Mouse (Mus musculus) CH12.LX (cell line): ENCODE results near the gene Arf5. TPM values are rescaled to one million over a fixed set of nuclear protein-coding genes. Genes with fewer than 3 reads are reported as not detected.
A peak's percentile ranks its signal among the peaks of the same experiment; 100 is the strongest.

ENCODE experiments used
- DNase-seq: peaks from one replicate; pipeline ENCODE4 v3.0.0-alpha.2; 2013; ENCODE audit errors: extremely low read depth
- H3K27ac ChIP-seq: 2 replicates; pipeline ENCODE4 v1.5.1; 2012; ENCODE audit warnings: low read depth, mild to moderate bottlenecking, control low read depth, moderate library complexity; ENCODE audit not compliant: insufficient read depth
- H3K27me3 ChIP-seq: replicated peaks from 2 replicates; pipeline ENCODE3; 2012; ENCODE audit warnings: inconsistent platforms
- H3K36me3 ChIP-seq, 2 experiments: replicated peaks in 1 of 2; 2 replicates each; pipeline versions ENCODE3 to v1.6.1; 2012; ENCODE audit warnings: inconsistent platforms in 1 of 2, low read length in 1 of 2, mild to moderate bottlenecking in 1 of 2, mixed read lengths in 1 of 2, moderate library complexity in 1 of 2; ENCODE audit not compliant: control insufficient read depth in 1 of 2, insufficient read depth in 1 of 2
- H3K4me1 ChIP-seq, 2 experiments: 2 replicates each; pipeline ENCODE4 v1.6.1; 2012; ENCODE audit warnings: inconsistent platforms in 1 of 2, moderate library complexity in 1 of 2; ENCODE audit not compliant: insufficient read depth in 2 of 2, control insufficient read depth in 1 of 2
- H3K4me2 ChIP-seq: 2 replicates; pipeline ENCODE4 v1.6.1; 2012; ENCODE audit warnings: low read depth, mild to moderate bottlenecking, control low read depth; ENCODE audit not compliant: poor library complexity, insufficient read depth, severe bottlenecking
- H3K4me3 ChIP-seq, 3 experiments: fragments of 150-350 bp in 1 of 3; sonication (generic) in 1 of 3; replicated peaks in 1 of 3; 2 replicates each; pipeline versions ENCODE3 to v1.5.1; 2011 to 2012; ENCODE audit warnings: low read depth in 2 of 3, low read length in 2 of 3, mild to moderate bottlenecking in 2 of 3, moderate library complexity in 2 of 3, control low read depth in 1 of 3, improper control_type of control experiment in 1 of 3, inconsistent platforms in 1 of 3, mixed read lengths in 1 of 3; ENCODE audit not compliant: poor library complexity in 1 of 3
- H3K79me2 ChIP-seq: replicated peaks from 2 replicates; pipeline ENCODE4 v1.6.1; 2012; ENCODE audit warnings: mild to moderate bottlenecking, moderate library complexity; ENCODE audit not compliant: control insufficient read depth, poor library complexity, insufficient read depth, severe bottlenecking; ENCODE audit errors: extremely low read depth
- H3K9ac ChIP-seq: 2 replicates; pipeline ENCODE4 v1.6.1; 2012; ENCODE audit warnings: low read depth, mild to moderate bottlenecking, control low read depth, moderate library complexity; ENCODE audit not compliant: insufficient read depth
- H3K9me3 ChIP-seq: replicated peaks from 2 replicates; pipeline ENCODE3; 2012; ENCODE audit warnings: low read length, inconsistent platforms, mixed read lengths
- CTCF ChIP-seq, 2 experiments: IDR thresholded peaks in 1 of 2; conservative IDR thresholded peaks in 1 of 2; 2 replicates each; pipeline ENCODE4 v1.5.1; 2011 to 2012; ENCODE audit warnings: low read depth in 2 of 2, low read length in 2 of 2, improper control_type of control experiment in 1 of 2, inconsistent platforms in 1 of 2, mild to moderate bottlenecking in 1 of 2, moderate library complexity in 1 of 2
- EP300 ChIP-seq: IDR thresholded peaks from 2 replicates; pipeline ENCODE4 v1.6.1; 2011; ENCODE audit warnings: low read length, improper control_type of control experiment
- HCFC1 ChIP-seq: IDR thresholded peaks from 2 replicates; pipeline ENCODE4 v1.6.1; 2012; ENCODE audit warnings: low read depth, mild to moderate bottlenecking, inconsistent platforms, low read length, improper control_type of control experiment
- IRF4 ChIP-seq: IDR thresholded peaks from 2 replicates; pipeline ENCODE4 v1.6.1; 2014; ENCODE audit warnings: low read depth, mild to moderate bottlenecking, inconsistent platforms, low read length, improper control_type of control experiment
- JUN ChIP-seq: IDR thresholded peaks from 2 replicates; pipeline ENCODE4 v1.6.1; 2011; ENCODE audit warnings: low read depth, mild to moderate bottlenecking, low read length, improper control_type of control experiment, moderate library complexity; ENCODE audit not compliant: insufficient read depth
- KAT2A ChIP-seq: IDR thresholded peaks from 2 replicates; pipeline ENCODE4 v1.6.1; 2012; ENCODE audit warnings: low read length, improper control_type of control experiment, inconsistent platforms; ENCODE audit not compliant: insufficient replicate concordance
- MAFK ChIP-seq: IDR thresholded peaks from 2 replicates; pipeline ENCODE4 v1.6.1; 2011; ENCODE audit warnings: low read length, improper control_type of control experiment; ENCODE audit not compliant: insufficient replicate concordance
- MAX ChIP-seq: IDR thresholded peaks from 2 replicates; pipeline ENCODE4 v1.6.1; 2011; ENCODE audit warnings: low read length, improper control_type of control experiment
- NRF1 ChIP-seq: IDR thresholded peaks from 2 replicates; pipeline ENCODE4 v1.6.1; 2014; ENCODE audit warnings: low read depth, mild to moderate bottlenecking, inconsistent platforms, low read length, improper control_type of control experiment, moderate library complexity
- RAD21 ChIP-seq: IDR thresholded peaks from 2 replicates; pipeline ENCODE4 v1.6.1; 2011; ENCODE audit warnings: low read depth, mild to moderate bottlenecking, low read length, improper control_type of control experiment, moderate library complexity
- RCOR1 ChIP-seq: conservative IDR thresholded peaks from 2 replicates; pipeline ENCODE4 v1.6.1; 2012; ENCODE audit warnings: low read depth, mild to moderate bottlenecking, inconsistent platforms, low read length, improper control_type of control experiment
- SIN3A ChIP-seq: IDR thresholded peaks from 2 replicates; pipeline ENCODE4 v1.6.1; 2012; ENCODE audit warnings: low read length, improper control_type of control experiment, inconsistent platforms
- TBP ChIP-seq: conservative IDR thresholded peaks from 2 replicates; pipeline ENCODE4 v1.6.1; 2011; ENCODE audit warnings: low read depth, low read length, improper control_type of control experiment
- TCF12 ChIP-seq: IDR thresholded peaks from 2 replicates; pipeline ENCODE4 v1.6.1; 2014; ENCODE audit warnings: low read depth, mild to moderate bottlenecking, inconsistent platforms, low read length, improper control_type of control experiment
- dilution Hi-C: fragments of 300-500 bp; cut with MboI; formaldehyde crosslinking; loops from 2 replicates; pipeline ENCODE4 v1.14.3; 2020; ENCODE audit warnings: low sequenced_read_pairs; ENCODE audit not compliant: extremely low pct_unique_long_range_greater_than_20kb, extremely low pct_ligation_motif_present
- in situ Hi-C: fragments of 300-500 bp; cut with MboI; formaldehyde crosslinking; loops from 3 replicates; pipeline ENCODE4 v1.14.3; 2019; ENCODE audit warnings: low sequenced_read_pairs, low pct_ligation_motif_present, low pct_unique_long_range_greater_than_20kb, mixed read lengths
- polyA plus RNA-seq: library from polyadenylated mRNA; unstranded; fragments of >175 nt; gene quantifications from 2 replicates; pipeline ENCODE4 v1.2.1, GENCODE M21; 2012; ENCODE audit warnings: low read depth; ENCODE audit not compliant: insufficient read length
- total RNA-seq, 2 experiments: library from RNA; depleted of rRNA; stranded (reverse); fragments of 300-350 nt in 1 of 2; fragments of >200 nt in 1 of 2; gene quantifications; 2 replicates each; pipeline ENCODE4 v1.2.3; 2012 to 2014

The Arf5 gene
- total and polyA plus RNA-seq, 3 experiments = 67.3 to 101 (median 99.7) TPM

DNA sequence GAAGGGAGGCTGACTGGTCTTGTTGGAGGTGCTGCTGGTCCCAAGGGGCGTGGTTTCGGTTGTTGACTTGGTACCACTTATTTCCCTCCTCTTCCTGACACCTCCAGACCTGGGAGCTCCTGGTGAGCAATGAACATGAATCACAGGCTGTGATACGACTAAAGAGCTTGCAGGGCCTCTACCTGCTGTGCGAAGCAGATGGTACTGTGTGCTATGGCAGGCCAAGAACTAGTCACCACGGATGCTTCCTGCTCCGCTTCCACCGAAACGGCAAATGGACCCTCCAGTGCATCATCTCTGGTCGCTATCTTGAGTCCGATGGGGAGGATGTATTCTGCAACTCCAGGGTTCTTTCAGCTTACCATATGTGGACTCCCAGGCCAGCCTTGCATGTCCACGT lies 6.5 kb downstream of the Arf5 start (continued):
- TF ChIP-seq RAD21 (no peak), NRF1 (no peak)

DNA sequence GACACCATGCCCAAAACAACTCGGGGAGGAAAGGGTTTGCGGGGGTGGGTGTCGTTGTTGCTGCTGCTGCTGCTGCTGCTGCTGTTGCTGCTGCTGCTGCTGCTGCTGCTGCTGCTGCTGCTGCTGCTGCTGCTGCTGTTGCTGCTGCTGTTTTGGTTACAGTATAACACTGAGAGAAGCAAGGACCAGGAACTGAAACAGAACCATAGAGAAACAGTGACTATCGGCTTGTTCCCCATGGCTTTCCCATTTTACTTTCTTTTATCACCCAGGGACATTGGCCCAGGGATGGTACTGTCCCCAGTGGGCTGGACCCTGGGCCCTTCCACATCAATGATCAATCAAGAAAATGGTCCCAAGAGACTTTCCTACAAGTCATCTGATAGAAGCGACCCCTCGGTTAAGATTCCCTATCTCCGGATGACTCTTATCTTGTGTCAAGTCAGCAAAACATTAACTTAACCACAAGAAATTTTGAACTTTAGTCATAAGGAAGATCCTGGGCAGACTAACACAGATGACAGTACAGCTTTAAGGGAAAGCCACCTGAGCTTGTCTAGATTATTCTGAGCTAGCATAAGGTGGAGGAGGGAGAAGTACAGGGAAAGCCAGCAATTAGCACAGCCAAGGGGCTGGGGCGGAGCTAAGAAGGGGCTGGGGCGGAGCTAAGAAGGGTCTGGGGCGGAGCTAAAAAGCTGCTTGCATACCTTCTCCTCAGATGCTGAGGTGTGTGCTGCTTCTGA lies 7.6 kb downstream of the Arf5 start:
- H3K4me3 ChIP-seq = no peak overlapping the region
- H3K36me3 ChIP-seq = peaks cover 8 to 23% of the 10 kb centered on the region in 2 experiments
- no peaks in the 10 kb centered on the region for H3K9me3 ChIP-seq
- dilution Hi-C loops (no loop called here), in situ Hi-C loops (no loop called here)
- H3K27ac ChIP-seq = no peak overlapping the region
- H3K9ac ChIP-seq = no peak overlapping the region
- 0 out of 2 replicates have a peak, but pooled peaks have one; percentile 12 for TF ChIP-seq IRF4
- TF ChIP-seq KAT2A = no peak
- peak; percentile 81 for TF ChIP-seq MAFK
- TF ChIP-seq EP300 = peak; percentile 23; the same call in 1 of the 2 replicates
- H3K4me2 ChIP-seq = peak overlapping the region; percentile 35; the same call in 1 of the 2 replicates
- no peaks in the 10 kb centered on the region for H3K79me2 ChIP-seq
- H3K27me3 ChIP-seq = no peaks in the 10 kb centered on the region
- DNase-seq = no peak
- peaks cover 0 to 7% of the 10 kb centered on the region in 2 experiments; a peak in 2 of 4 replicates for H3K4me1 ChIP-seq

DNA sequence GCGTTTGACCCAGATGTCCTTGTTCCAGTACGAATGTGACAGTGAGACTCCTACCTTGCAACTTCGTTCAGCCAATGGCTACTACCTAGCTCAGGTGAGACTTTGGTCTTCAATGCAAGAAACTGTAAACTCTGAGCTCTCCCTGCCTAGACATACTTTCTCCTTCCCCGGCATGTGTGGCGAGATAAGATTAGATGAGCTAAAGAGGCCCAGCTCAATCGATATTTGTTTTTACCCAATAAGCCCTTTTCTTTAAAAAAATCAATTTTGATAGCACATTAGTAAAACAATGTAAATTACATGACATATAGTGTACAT lies 8.1 kb downstream of the Arf5 start:
- Histone ChIP-seq H3K4me3 (no peak overlapping the region), H3K4me2 (0 out of 2 replicates have a peak overlapping the region, but pooled peaks have one; percentile 35), H3K27ac (no peak overlapping the region), H3K36me3 (peaks cover 5 to 17% of the 10 kb centered on the region in 2 experiments), H3K79me2 (no peaks in the 10 kb centered on the region), H3K9ac (no peak overlapping the region), H3K4me1 (peaks cover 0 to 7% of the 10 kb centered on the region in 2 experiments; a peak in 2 of 4 replicates), H3K27me3 (no peaks in the 10 kb centered on the region), H3K9me3 (no peaks in the 10 kb centered on the region)
- dilution Hi-C loops (no loop called here), in situ Hi-C loops (no loop called here)
- no peak for DNase-seq
- TF ChIP-seq JUN = no peak
- no peak for TF ChIP-seq RCOR1
- no peak for TF ChIP-seq HCFC1
- TF ChIP-seq TCF12 = no peak
- no peak for TF ChIP-seq MAX
- no peak for TF ChIP-seq MAFK
- TF ChIP-seq NRF1 = no peak
- no peak for TF ChIP-seq TBP
- no peak for TF ChIP-seq SIN3A
- no peak for TF ChIP-seq CTCF (conservative IDR thresholded peaks at IDR 0.05 in 1 of 2, IDR thresholded peaks at IDR 0.05 in 1 of 2; ENCODE audit: low read depth in 2 of 2, low read length in 2 of 2)
- TF ChIP-seq, all 38 proteins: peak for 0
